Mouse (Mus musculus): ENCODE results near the gene Spata32.

GRCm38 (mm10) chr11:103248837-103249236, 30.6 kb upstream of the Spata32 start:
- TF ChIP-seq MAFK (IDR thresholded peaks at IDR 0.05; ENCODE audit: insufficient replicate concordance, low read length) (no peak), USF2 (conservative IDR thresholded peaks at IDR 0.05; ENCODE audit: low read depth, low read length) (no peak), CTCF (conservative IDR thresholded peaks at IDR 0.05 in 1 of 2, IDR thresholded peaks at IDR 0.05 in 1 of 2; ENCODE audit: low read depth in 2 of 2, low read length in 2 of 2) (no peak), KAT2A (IDR thresholded peaks at IDR 0.05; ENCODE audit: insufficient replicate concordance, low read length) (no peak), CHD2 (IDR thresholded peaks at IDR 0.05; ENCODE audit: low read length) (no peak), HCFC1 (IDR thresholded peaks at IDR 0.05; ENCODE audit: low read depth, low read length) (no peak), MYC (IDR thresholded peaks at IDR 0.05; ENCODE audit: low read depth, low read length) (no peak), NELFE (IDR thresholded peaks at IDR 0.05; ENCODE audit: low read depth, low read length) (no peak)

All from CH12.LX (cell line).